Mouse (Mus musculus) cerebellum, adult 2 months (tissue): ENCODE data around the gene Tnrc6b. TPM values are rescaled to one million over a fixed set of nuclear protein-coding genes. Genes with fewer than 3 reads are reported as not detected.
A peak's percentile ranks its signal among the peaks of the same experiment; 100 is the strongest.

ENCODE experiments used
- DNase-seq, 2 experiments: peaks; one replicate each; pipeline ENCODE4 v3.0.0; 2021
- H3K27ac ChIP-seq: fragments of 200-500 bp; 2 replicates; pipeline ENCODE4 v1.5.1; 2012; ENCODE audit warnings: low read length, control low read depth, inconsistent platforms; ENCODE audit not compliant: insufficient read depth
- H3K27me3 ChIP-seq: fragments of 200-500 bp; 2 replicates; pipeline ENCODE4 v1.6.1; 2012; ENCODE audit warnings: inconsistent platforms, mild to moderate bottlenecking, low read length, moderate library complexity; ENCODE audit not compliant: control insufficient read depth, insufficient read depth
- H3K4me1 ChIP-seq: fragments of 200-500 bp; 2 replicates; pipeline ENCODE4 v1.6.1; 2011; ENCODE audit warnings: low read length; ENCODE audit not compliant: control insufficient read depth, insufficient read depth
- H3K4me3 ChIP-seq: fragments of 200-500 bp; replicated peaks from 2 replicates; pipeline ENCODE3; 2011; ENCODE audit warnings: mild to moderate bottlenecking, low read depth, low read length, control low read depth; ENCODE audit not compliant: insufficient read depth
- CTCF ChIP-seq: fragments of 200-500 bp; IDR thresholded peaks from 2 replicates; pipeline ENCODE4 v1.5.1; 2011; ENCODE audit warnings: low read depth, mild to moderate bottlenecking, control low read depth, low read length, moderate library complexity, borderline replicate concordance; ENCODE audit not compliant: insufficient read depth
- POLR2A ChIP-seq: fragments of 200-500 bp; IDR thresholded peaks from 2 replicates; pipeline ENCODE4 v1.6.1; 2011; ENCODE audit warnings: low read length, control low read depth, borderline replicate concordance; ENCODE audit not compliant: insufficient read depth
- WGBS: fragments of 180-500 bp; shearing (Covaris S2); methylation state at CpG from one replicate; pipeline ENCODE4 v1.1.7; 2018; 5-methylcytosine and 5-hydroxymethylcytosine counted together
- polyA plus RNA-seq: library from polyadenylated mRNA; depleted of rRNA; stranded (reverse); fragments of >200 nt; gene quantifications from 2 replicates; pipeline ENCODE4 v1.2.3, GENCODE M21; 2012

The Tnrc6b gene
- polyA plus RNA-seq, 1 experiment: 32.5 TPM

DNA sequence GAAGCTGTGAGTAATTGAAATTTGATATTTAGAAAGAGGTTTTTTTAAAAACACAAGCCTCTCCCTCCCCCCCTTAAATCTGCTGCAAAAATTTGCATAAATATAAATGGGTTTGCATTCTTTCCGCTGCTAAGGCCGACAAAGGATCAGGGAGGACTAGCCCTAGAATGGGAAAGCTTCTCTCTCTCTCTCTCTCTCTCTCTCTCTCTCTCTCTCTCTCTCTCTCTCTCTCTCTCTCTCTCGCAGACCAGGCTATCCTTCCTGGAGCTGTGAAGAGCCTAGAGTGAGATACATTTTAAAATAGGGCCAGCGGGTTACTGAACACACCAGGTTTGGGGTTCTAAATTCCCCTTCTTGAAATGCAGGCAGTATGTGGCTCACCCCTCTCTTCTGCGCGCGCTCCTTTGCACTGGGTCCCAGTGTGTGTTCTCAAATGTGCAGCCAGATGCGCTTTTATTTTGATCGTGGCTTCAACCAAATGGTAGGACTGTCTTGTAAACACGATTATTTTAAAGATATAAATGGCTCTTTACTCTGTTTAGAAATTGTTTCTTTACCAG is 88.0 kb downstream of the Tnrc6b start:
- Histone ChIP-seq H3K27me3 (no peaks in the 10 kb centered on the region), H3K27ac (peak overlapping the region; percentile 87), H3K4me1 (peaks cover 7% of the 10 kb centered on the region; the same call in 1 of the 2 replicates), H3K4me3 (peak overlapping the region; percentile 98)
- TF ChIP-seq POLR2A (no peak), CTCF (no peak)
- WGBS: 0% methylated on average over 10 of the region's 10 CpGs
- DNase-seq: peak; percentile 57 to 60

DNA sequence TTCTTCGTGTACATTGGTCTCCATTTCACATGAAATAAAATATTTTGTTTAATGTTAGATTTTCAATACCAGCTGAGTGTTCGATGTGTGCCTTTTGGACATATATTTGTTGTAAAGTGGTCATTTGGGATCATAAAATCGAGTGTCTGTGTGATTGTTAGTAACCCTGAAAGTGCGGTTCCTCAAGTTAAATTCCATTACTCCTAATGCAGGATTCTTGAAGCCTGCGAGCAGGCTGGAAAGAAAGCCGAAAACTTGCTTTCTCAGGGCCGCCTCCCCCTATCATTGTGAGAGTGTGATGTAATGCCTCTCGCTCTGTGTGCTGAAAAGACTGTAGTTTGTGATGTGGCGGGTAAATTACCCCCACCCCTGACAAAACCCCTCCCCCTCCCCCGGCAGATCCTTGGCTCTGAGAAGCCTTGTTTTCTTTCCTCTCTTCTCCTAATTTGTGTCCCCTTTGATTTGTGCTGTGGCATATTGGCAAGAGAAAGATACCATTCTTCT is 88.6 kb downstream of the Tnrc6b start:
- peak; percentile 57 to 65 for DNase-seq
- H3K27me3 ChIP-seq: no peaks in the 10 kb centered on the region
- peaks cover 11% of the 10 kb centered on the region for H3K4me1 ChIP-seq
- TF ChIP-seq CTCF: no peak
- 0 out of 2 replicates have a peak, but pooled peaks have one; percentile 12 for TF ChIP-seq POLR2A
- WGBS: under 1% methylated on average over 10 of the region's 10 CpGs
- no peak overlapping the region for H3K27ac ChIP-seq
- H3K4me3 ChIP-seq: peak overlapping the region; percentile 98

DNA sequence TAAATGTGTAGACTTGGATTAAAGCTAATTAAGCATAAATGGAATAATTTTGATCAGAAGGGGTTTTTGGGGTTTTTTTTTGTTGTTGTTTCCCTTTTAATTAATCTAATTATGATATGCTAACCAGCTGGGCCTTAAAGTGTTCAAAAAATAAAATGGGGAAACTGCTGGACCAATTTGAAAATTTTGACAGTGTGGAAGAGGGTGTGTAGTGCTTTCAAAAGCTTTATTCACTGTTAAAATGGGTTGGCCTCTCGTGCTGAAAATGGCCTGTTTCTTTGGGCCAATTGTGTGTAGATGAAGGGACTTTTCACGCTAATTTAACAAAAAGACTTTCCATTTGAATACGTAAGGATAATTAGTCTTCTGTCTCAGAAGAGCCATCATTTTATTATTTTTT is 89.1 kb downstream of the Tnrc6b start:
- 6% methylated on average over 3 of the region's 3 CpGs for WGBS
- peak overlapping the region; percentile 98 for H3K4me3 ChIP-seq
- H3K27ac ChIP-seq: no peak overlapping the region
- DNase-seq: no peak
- H3K4me1 ChIP-seq: peaks cover 12% of the 10 kb centered on the region
- H3K27me3 ChIP-seq: no peaks in the 10 kb centered on the region
- TF ChIP-seq CTCF: no peak
- no peak for TF ChIP-seq POLR2A

GRCm38 (mm10) chr15:80800765-80801164 is 89.7 kb downstream of the Tnrc6b start:
- TF ChIP-seq POLR2A (no peak), CTCF (no peak)
- Histone ChIP-seq H3K27ac (peak overlapping the region; percentile 54; the same call in 1 of the 2 replicates), H3K4me1 (peaks cover 12% of the 10 kb centered on the region), H3K27me3 (no peaks in the 10 kb centered on the region), H3K4me3 (peak overlapping the region; percentile 34)
- whole genome bisulfite sequencing: 0% methylated on average over 4 of the region's 4 CpGs
- peak; percentile 40 to 52 for DNase-seq

- DNase-seq: no peak
- no peak for TF ChIP-seq CTCF
- no peak for TF ChIP-seq POLR2A
- Histone ChIP-seq H3K27ac (no peak overlapping the region), H3K4me3 (no peak overlapping the region), H3K4me1 (peaks cover 18% of the 10 kb centered on the region), H3K27me3 (no peaks in the 10 kb centered on the region)
- 26% methylated on average over 1 of the region's 1 CpGs for WGBS
Measured at GRCm38 (mm10) chr15:80801597-80801996, 90.5 kb downstream of the Tnrc6b start.

- H3K4me3 ChIP-seq: no peak overlapping the region
Measured at GRCm38 (mm10) chr15:80807162-80807561, 96.0 kb downstream of the Tnrc6b start.

GRCm38 (mm10) chr15:80810226-80810625 is 99.1 kb downstream of the Tnrc6b start:
- H3K27ac ChIP-seq: no peak overlapping the region
- TF ChIP-seq CTCF: no peak
- TF ChIP-seq POLR2A: no peak
- no peak overlapping the region for H3K4me3 ChIP-seq
- H3K4me1 ChIP-seq: peaks cover 17% of the 10 kb centered on the region; the same call in 1 of the 2 replicates
- DNase-seq: no peak
- WGBS: 84% methylated on average over 3 of the region's 3 CpGs
- H3K27me3 ChIP-seq: no peaks in the 10 kb centered on the region

More at GRCm38 (mm10) chr15:80807162-80807561, 96.0 kb downstream of the Tnrc6b start:
- Histone ChIP-seq H3K27me3 (no peaks in the 10 kb centered on the region), H3K4me1 (peaks cover 26% of the 10 kb centered on the region), H3K27ac (0 out of 2 replicates have a peak overlapping the region, but pooled peaks have one; percentile 11)
- TF ChIP-seq POLR2A (no peak), CTCF (no peak)
- DNase-seq: no peak
- 43% methylated on average over 5 of the region's 5 CpGs for WGBS

DNA sequence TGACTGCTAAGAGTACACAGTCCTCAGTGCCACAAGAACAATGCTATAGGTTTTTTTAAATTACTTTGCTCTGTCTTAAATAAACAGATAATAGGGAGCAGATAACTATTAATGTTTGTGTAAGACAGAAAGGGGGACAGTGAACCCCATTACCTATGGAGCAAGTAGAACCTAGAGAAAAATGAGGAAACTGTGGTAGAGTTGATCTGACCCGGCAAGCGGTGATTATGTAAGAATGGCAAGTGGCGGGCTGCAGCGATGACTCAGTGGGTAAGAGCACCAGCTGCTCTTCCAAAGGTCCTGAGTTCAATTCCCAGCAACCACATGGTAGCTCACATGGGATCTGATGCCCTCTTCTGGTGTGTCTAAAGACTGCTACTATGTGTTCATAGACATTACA is 101.7 kb downstream of the Tnrc6b start:
- TF ChIP-seq POLR2A: no peak
- TF ChIP-seq CTCF: no peak
- Histone ChIP-seq H3K4me1 (peaks cover 4% of the 10 kb centered on the region; the same call in 1 of the 2 replicates), H3K4me3 (no peak overlapping the region), H3K27me3 (no peaks in the 10 kb centered on the region), H3K27ac (no peak overlapping the region)
- DNase-seq: no peak
- WGBS: 65% methylated on average over 4 of the region's 4 CpGs
